Mouse (Mus musculus): ENCODE results near the gene Rhebl1. TPM values are rescaled to one million over a fixed set of nuclear protein-coding genes. Genes with fewer than 3 reads are reported as not detected.
"Not testable (repeated sequence)": the region's sequence is repeated elsewhere in the genome, so short reads cannot be mapped to it uniquely, and the experiment has no call there.

The Rhebl1 gene
- polyA plus RNA-seq, 1 experiment from 2014 or later: 9.8 TPM

DNA sequence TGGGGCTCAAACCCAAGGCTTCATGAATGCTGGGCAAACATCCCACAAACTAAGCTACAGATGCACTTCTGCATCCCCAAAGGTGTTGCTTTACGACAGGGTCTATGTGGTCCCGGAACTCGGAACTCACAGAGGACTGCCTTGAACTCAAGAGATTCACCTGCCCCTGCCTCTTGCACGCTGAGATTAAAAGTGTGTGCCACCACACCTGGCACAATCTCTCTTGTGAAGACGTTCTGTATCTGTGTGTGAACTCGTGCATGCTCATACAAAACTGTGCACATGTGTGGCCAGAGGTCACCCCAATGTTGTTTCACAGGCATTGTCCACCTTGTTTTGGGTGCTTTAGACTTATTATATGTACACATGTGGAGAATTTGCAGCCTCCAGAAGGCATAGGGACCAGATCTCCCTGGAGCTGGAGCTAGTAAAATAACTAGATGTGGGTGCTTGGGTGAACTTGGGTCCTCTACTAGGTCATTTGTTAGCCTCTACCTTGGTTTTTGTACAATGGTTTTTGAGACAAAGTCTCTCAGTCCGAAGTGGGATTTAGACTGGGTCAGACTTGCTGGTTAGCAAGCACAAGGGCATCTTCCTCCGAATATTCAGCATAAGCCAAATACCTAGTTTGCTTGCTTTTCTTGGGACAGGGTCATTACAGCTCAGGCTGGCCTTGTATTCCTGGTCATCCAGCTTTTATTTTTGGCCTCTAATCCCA lies 35.8 kb upstream of the Rhebl1 start:
- no peak overlapping the region; the same call in 1 of the 2 replicates for H3K27ac ChIP-seq (ENCODE audit: low read length)
- 43% methylated on average over 8 of the region's 8 CpGs for WGBS

DNA sequence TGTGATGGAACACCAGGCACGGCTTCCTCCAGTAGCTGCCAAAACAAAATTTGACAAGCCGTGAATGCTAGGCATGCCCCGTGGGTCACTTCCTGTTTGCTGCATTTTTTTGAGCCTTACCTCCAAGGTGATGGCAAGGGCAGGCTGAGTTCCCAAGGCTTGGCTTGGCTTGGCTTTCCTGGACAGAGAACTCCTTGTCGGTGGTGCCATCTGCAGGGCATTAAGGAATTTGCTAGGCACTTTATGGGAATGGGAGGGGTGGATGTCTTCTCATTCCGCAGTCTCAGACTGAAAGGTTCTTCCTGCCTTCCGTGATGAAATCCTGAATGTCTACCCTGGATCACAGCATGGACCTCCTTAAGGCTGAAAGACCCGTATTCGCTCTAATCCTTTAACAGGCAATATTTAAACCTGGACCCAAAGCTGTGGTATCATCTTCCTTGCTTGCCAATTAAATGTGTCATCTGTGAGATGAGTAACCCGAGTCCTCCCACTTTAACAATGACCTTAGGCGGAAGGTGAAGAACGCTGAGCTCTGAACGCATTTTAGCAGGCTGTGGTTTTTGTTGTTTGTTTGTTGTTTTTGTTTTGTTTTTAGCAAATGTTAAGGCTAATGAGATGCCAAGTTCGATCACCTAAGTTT lies 34.4 kb upstream of the Rhebl1 start:
- Histone ChIP-seq H3K27ac (ENCODE audit: low read length) (no peak overlapping the region), H3K36me3 (ENCODE audit: control insufficient read depth, insufficient read depth, low read length) (0 out of 2 replicates have a peak, but pooled peaks cover 6% of the 10 kb centered on the region), H3K4me1 (ENCODE audit: control insufficient read depth, insufficient read depth, low read length) (no peaks in the 10 kb centered on the region; the same call in 1 of the 2 replicates), H3K4me2 (ENCODE audit: low read depth, low read length) (peak overlapping the region; percentile 32; the same call in 1 of the 2 replicates), H3K9ac (ENCODE audit: low read length) (no peak overlapping the region; the same call in 1 of the 2 replicates), H3K4me3 (replicated peaks; ENCODE audit: low read length) (no peak overlapping the region), H3K27me3 (ENCODE audit: control insufficient read depth, insufficient read depth, low read length) (no peaks in the 10 kb centered on the region), H3K9me3 (replicated peaks; ENCODE audit: control insufficient read depth, low read length) (no peaks in the 10 kb centered on the region)
- WGBS: 14% methylated on average over 13 of the region's 13 CpGs
- ATAC-seq (ENCODE audit: insufficient read depth, low FRiP score): peak; percentile 71; the same call in 1 of the 2 replicates

More for the DNA sequence above, 35.8 kb upstream of the Rhebl1 start:
- H3K27me3 ChIP-seq (ENCODE audit: control insufficient read depth, insufficient read depth, low read length): no peaks in the 10 kb centered on the region
- peaks cover 2% of the 10 kb centered on the region for H3K4me1 ChIP-seq (ENCODE audit: control insufficient read depth, insufficient read depth, low read length)
- H3K4me2 ChIP-seq (ENCODE audit: low read depth, low read length): no peak overlapping the region
- no peak for ATAC-seq (ENCODE audit: insufficient read depth, low FRiP score)
- 0 out of 2 replicates have a peak, but pooled peaks cover 6% of the 10 kb centered on the region for H3K36me3 ChIP-seq (ENCODE audit: control insufficient read depth, insufficient read depth, low read length)
- H3K9ac ChIP-seq (ENCODE audit: low read length): no peak overlapping the region
- no peak overlapping the region for H3K4me3 ChIP-seq (replicated peaks; ENCODE audit: low read length)
- no peaks in the 10 kb centered on the region for H3K9me3 ChIP-seq (replicated peaks; ENCODE audit: control insufficient read depth, low read length)

DNA sequence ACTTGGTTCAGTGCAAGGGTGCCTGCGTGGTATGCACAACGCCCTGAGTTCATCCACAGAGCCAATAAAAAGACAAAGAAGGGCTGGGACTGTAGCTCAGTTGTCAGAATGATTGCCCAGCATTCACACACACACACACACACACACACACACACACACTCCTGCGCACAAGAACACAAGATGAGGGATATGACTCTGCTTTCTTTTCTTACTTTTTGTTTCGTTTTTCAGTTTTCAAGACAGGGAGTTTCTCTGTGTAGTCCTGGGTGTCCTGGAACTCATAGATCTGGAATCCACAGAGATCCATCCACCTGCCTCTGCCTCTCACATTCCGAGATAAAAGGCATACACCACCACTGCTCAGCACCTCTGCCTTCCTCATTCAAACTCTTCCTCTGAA lies 33.2 kb upstream of the Rhebl1 start:
- H3K9me3 ChIP-seq (replicated peaks; ENCODE audit: control insufficient read depth, low read length): no peaks in the 10 kb centered on the region
- H3K4me2 ChIP-seq (ENCODE audit: low read depth, low read length): no peak overlapping the region
- H3K4me1 ChIP-seq (ENCODE audit: control insufficient read depth, insufficient read depth, low read length): no peaks in the 10 kb centered on the region
- H3K4me3 ChIP-seq (replicated peaks; ENCODE audit: low read length): no peak overlapping the region
- 0 out of 2 replicates have a peak, but pooled peaks cover 6% of the 10 kb centered on the region for H3K36me3 ChIP-seq (ENCODE audit: control insufficient read depth, insufficient read depth, low read length)
- 72% methylated on average over 5 of the region's 5 CpGs for WGBS
- H3K27ac ChIP-seq (ENCODE audit: low read length): no peak overlapping the region
- H3K27me3 ChIP-seq (ENCODE audit: control insufficient read depth, insufficient read depth, low read length): no peaks in the 10 kb centered on the region
- H3K9ac ChIP-seq (ENCODE audit: low read length): no peak overlapping the region
- ATAC-seq (ENCODE audit: insufficient read depth, low FRiP score): no peak

DNA sequence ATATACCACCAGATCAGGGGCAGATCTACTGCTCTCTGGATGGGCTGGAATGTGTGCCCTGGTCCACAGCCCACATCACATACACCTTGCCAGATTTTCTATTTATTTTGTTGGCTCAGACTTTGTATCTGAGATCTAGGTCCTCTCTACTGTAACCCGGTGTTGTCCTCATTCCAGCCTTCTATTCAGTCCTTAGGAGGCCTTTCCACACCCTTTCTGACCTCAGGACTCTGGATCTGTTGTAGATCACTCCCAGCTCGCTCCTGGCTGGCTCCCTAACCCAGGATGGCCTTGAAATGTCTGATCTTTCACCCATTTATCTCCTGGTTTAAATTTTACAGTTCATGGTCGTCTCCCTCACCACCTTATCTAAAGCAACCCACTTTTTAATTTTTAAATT lies 30.3 kb upstream of the Rhebl1 start:
- H3K9ac ChIP-seq (ENCODE audit: low read length): no peak overlapping the region
- no peak overlapping the region for H3K4me2 ChIP-seq (ENCODE audit: low read depth, low read length)
- no peaks in the 10 kb centered on the region for H3K36me3 ChIP-seq (ENCODE audit: control insufficient read depth, insufficient read depth, low read length)
- 59% methylated on average over 3 of the region's 3 CpGs for WGBS
- H3K27me3 ChIP-seq (ENCODE audit: control insufficient read depth, insufficient read depth, low read length): no peaks in the 10 kb centered on the region
- no peak overlapping the region for H3K27ac ChIP-seq (ENCODE audit: low read length)
- no peaks in the 10 kb centered on the region for H3K4me1 ChIP-seq (ENCODE audit: control insufficient read depth, insufficient read depth, low read length)
- H3K4me3 ChIP-seq (replicated peaks; ENCODE audit: low read length): no peak overlapping the region
- ATAC-seq (ENCODE audit: insufficient read depth, low FRiP score): no peak
- H3K9me3 ChIP-seq (replicated peaks; ENCODE audit: control insufficient read depth, low read length): no peaks in the 10 kb centered on the region

DNA sequence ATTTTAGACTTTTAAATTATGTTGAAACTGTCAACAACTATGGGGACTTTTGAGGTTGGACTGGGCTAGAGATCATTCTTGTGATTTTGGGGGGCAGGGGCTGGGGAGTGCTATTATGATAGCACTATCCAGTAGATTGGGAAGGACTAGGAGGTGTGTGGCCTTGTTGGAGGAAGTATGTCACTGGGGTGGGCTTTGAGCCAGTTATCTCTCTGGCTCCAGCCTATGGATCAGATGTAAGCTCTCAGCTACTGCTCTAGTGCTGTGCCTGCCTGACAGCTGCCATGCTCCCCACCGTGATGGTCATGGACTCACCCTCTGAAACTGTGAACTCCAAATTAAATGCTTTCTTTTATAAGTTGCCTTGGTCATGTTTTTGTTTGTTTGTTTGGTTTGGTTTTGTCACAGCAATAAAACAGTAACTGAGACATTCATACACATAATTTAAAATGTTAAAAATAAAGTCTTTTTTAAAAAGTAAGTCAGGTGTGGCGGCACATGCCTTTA lies 28.7 kb upstream of the Rhebl1 start:
- Histone ChIP-seq H3K9me3 (replicated peaks; ENCODE audit: control insufficient read depth, low read length) (no peaks in the 10 kb centered on the region), H3K4me1 (ENCODE audit: control insufficient read depth, insufficient read depth, low read length) (no peaks in the 10 kb centered on the region), H3K4me2 (ENCODE audit: low read depth, low read length) (no peak overlapping the region), H3K36me3 (ENCODE audit: control insufficient read depth, insufficient read depth, low read length) (no peaks in the 10 kb centered on the region), H3K27ac (ENCODE audit: low read length) (no peak overlapping the region), H3K4me3 (replicated peaks; ENCODE audit: low read length) (no peak overlapping the region), H3K27me3 (ENCODE audit: control insufficient read depth, insufficient read depth, low read length) (no peaks in the 10 kb centered on the region), H3K9ac (ENCODE audit: low read length) (no peak overlapping the region)
- ATAC-seq (ENCODE audit: insufficient read depth, low FRiP score): no peak
- WGBS: 85% methylated on average over 2 of the region's 2 CpGs

DNA sequence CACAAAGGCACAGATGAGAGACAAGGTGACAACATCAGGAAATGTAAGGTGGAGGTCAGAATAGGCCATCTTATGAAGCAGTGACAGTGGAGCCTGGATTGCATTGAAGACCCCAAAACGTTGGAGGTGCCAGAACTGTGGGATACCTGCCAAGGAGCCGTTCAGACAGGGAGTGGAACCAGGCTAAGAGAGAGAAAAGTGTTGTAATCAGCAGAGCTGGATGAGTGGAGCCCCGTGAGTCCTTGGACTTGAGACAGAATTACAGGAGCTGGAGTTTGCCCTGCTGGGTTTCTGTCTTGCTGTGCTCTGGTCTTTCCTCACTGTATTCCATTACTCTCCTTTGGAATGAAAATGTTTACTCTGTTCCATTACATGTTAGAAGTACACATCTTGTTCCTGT lies 28.2 kb upstream of the Rhebl1 start:
- peak overlapping the region; percentile 1; the same call in 1 of the 2 replicates for H3K27ac ChIP-seq (ENCODE audit: low read length)
- no peaks in the 10 kb centered on the region for H3K27me3 ChIP-seq (ENCODE audit: control insufficient read depth, insufficient read depth, low read length)
- ATAC-seq (ENCODE audit: insufficient read depth, low FRiP score): no peak
- no peak overlapping the region for H3K4me3 ChIP-seq (replicated peaks; ENCODE audit: low read length)
- WGBS: 46% methylated on average over 3 of the region's 3 CpGs
- no peaks in the 10 kb centered on the region for H3K9me3 ChIP-seq (replicated peaks; ENCODE audit: control insufficient read depth, low read length)
- H3K9ac ChIP-seq (ENCODE audit: low read length): no peak overlapping the region
- no peaks in the 10 kb centered on the region for H3K36me3 ChIP-seq (ENCODE audit: control insufficient read depth, insufficient read depth, low read length)
- H3K4me1 ChIP-seq (ENCODE audit: control insufficient read depth, insufficient read depth, low read length): no peaks in the 10 kb centered on the region
- H3K4me2 ChIP-seq (ENCODE audit: low read depth, low read length): no peak overlapping the region

DNA sequence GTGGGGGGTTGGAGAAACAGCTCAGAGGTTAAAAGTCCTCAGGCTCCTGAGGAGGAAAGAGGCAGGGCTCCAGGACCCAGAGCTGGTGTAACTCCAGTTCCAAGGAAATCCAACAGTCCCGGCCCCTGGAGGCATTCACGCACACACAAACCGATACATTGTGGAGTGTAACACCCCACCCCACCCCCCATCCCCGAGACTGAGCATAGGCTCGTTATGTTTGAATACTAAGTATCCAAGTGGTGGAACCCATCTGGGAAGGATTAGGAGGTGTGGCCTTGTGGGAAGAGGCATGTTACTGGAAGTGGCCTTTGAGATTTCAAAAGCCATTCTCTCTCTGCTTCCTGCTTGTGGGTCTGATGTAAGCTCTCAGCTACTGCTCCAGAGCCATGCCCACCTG lies 27.2 kb upstream of the Rhebl1 start:
- peaks cover 4% of the 10 kb centered on the region for H3K4me1 ChIP-seq (ENCODE audit: control insufficient read depth, insufficient read depth, low read length)
- no peaks in the 10 kb centered on the region for H3K9me3 ChIP-seq (replicated peaks; ENCODE audit: control insufficient read depth, low read length)
- no peak overlapping the region for H3K27ac ChIP-seq (ENCODE audit: low read length)
- ATAC-seq (ENCODE audit: insufficient read depth, low FRiP score): no peak
- no peaks in the 10 kb centered on the region for H3K27me3 ChIP-seq (ENCODE audit: control insufficient read depth, insufficient read depth, low read length)
- 89% methylated on average over 5 of the region's 5 CpGs for WGBS
- H3K9ac ChIP-seq (ENCODE audit: low read length): no peak overlapping the region
- no peak overlapping the region for H3K4me2 ChIP-seq (ENCODE audit: low read depth, low read length)
- no peak overlapping the region for H3K4me3 ChIP-seq (replicated peaks; ENCODE audit: low read length)
- no peaks in the 10 kb centered on the region for H3K36me3 ChIP-seq (ENCODE audit: control insufficient read depth, insufficient read depth, low read length)

DNA sequence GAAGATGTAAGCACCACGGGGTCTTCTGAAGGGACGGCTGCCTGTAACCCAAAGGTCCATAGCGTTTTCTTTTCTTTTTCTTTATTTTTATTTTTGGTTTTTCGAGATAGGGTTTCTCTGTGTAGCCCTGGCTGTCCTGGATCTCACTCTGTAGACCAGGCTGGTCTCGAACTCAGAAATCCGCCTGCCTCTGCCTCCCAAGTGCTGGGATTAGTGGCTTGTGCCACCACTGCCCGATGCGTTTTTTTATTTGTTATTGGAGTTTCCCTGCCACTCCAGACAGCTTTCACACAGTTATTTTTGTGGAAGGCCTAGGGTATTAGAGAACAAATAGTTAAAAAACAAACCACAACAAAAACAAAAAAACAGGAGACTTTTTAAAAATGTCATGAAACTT lies 24.2 kb upstream of the Rhebl1 start:
- H3K9me3 ChIP-seq (replicated peaks; ENCODE audit: control insufficient read depth, low read length); H3K27me3 ChIP-seq (ENCODE audit: control insufficient read depth, insufficient read depth, low read length); H3K4me1 ChIP-seq (ENCODE audit: control insufficient read depth, insufficient read depth, low read length); ATAC-seq (ENCODE audit: insufficient read depth, low FRiP score); H3K36me3 ChIP-seq (ENCODE audit: control insufficient read depth, insufficient read depth, low read length): not testable (repeated sequence)
- Histone ChIP-seq H3K9ac (ENCODE audit: low read length) (peak overlapping the region; percentile 70), H3K4me3 (replicated peaks; ENCODE audit: low read length) (peak overlapping the region; percentile 75), H3K4me2 (ENCODE audit: low read depth, low read length) (peak overlapping the region; percentile 68), H3K27ac (ENCODE audit: low read length) (peak overlapping the region; percentile 81)
- 19% methylated on average over 8 of the region's 8 CpGs for WGBS

Data from stomach, embryonic 16.5 days (tissue).